11 mouse cellular contexts compared by ENCODE assay signal in genomic region chr1:143206995-143207394, GRCm38 (mm10).
"Had no signal": no experiment of that assay in that cellular context is flagged by ENCODE, and none has a peak within 500 bp of the region (broad histone marks: within the 10 kb centered on the region; RNA-seq: fewer than 3 reads in every experiment).

No protein-coding gene starts in this region.

- H3K36me3 ChIP-seq: kidney, embryonic 15.5 days; liver, embryonic 13.5 days had no signal

- H3K27ac ChIP-seq: kidney, embryonic 15.5 days; liver, embryonic 13.5 days had no signal

- H3K9ac ChIP-seq: kidney, embryonic 15.5 days; liver, embryonic 13.5 days had no signal

- H3K4me2 ChIP-seq: kidney, embryonic 15.5 days; liver, embryonic 13.5 days; midbrain, embryonic 11.5 days had no signal

- H3K27me3 ChIP-seq: kidney, embryonic 15.5 days; liver, embryonic 13.5 days had no signal

- H3K4me3 ChIP-seq: kidney, embryonic 15.5 days; liver, embryonic 13.5 days had no signal

- DNase-seq: kidney, postnatal 10 days; left cerebral cortex, postnatal 4 days; liver, embryonic 13.5 days; lung, adult 2 months; lung, postnatal 14 days; lung, postnatal 4 days; midbrain, embryonic 14.5 days; thymus, adult 18-20 months; thymus, postnatal 36 days had no signal

- H3K9me3 ChIP-seq: kidney, embryonic 15.5 days; liver, embryonic 13.5 days had no signal

- H3K4me1 ChIP-seq: kidney, embryonic 15.5 days; liver, embryonic 13.5 days had no signal
